In genomic region chr2:134730547-134730946, GRCm38 (mm10) we compare ENCODE assay signal across 19 mouse cellular contexts. TPM values are rescaled to one million over a fixed set of nuclear protein-coding genes. Genes with fewer than 3 reads are reported as not detected.
DNase-seq lines count a peak whose midpoint lies in the region; ATAC-seq and TF ChIP-seq lines count a peak whose summit lies in the region.
"Had no signal": no experiment of that assay in that cellular context is flagged by ENCODE, and none has a peak within 500 bp of the region (broad histone marks: within the 10 kb centered on the region; RNA-seq: fewer than 3 reads in every experiment).

No protein-coding gene starts in this region.

- TF ChIP-seq POLR2A in kidney, adult 2 months (IDR thresholded peaks at IDR 0.05; ENCODE audit: low read depth, low read length) = no peak

- H3K4me2 ChIP-seq in lung, postnatal 0 days (replicated peaks; ENCODE audit: low read depth, low read length) = no peak overlapping the region
- H3K4me2 ChIP-seq in forebrain, embryonic 13.5 days = no peak overlapping the region
- H3K4me2 ChIP-seq: embryonic facial prominence, embryonic 13.5 days; forebrain, embryonic 12.5 days; hindbrain, embryonic 12.5 days had no signal

- no peak overlapping the region for H3K9ac ChIP-seq in lung, postnatal 0 days (replicated peaks; ENCODE audit: low read depth)
- H3K9ac ChIP-seq in forebrain, embryonic 13.5 days = no peak overlapping the region
- H3K9ac ChIP-seq: embryonic facial prominence, embryonic 13.5 days; forebrain, embryonic 12.5 days; forebrain, postnatal 0 days; hindbrain, embryonic 12.5 days had no signal

- no peaks in the 10 kb centered on the region for H3K4me1 ChIP-seq in lung, postnatal 0 days (ENCODE audit: insufficient read depth, low read depth, low read length)
- H3K4me1 ChIP-seq in forebrain, embryonic 13.5 days = no peaks in the 10 kb centered on the region
- no peaks in the 10 kb centered on the region for H3K4me1 ChIP-seq in kidney, adult 2 months (ENCODE audit: control insufficient read depth, insufficient read depth, low read length)
- H3K4me1 ChIP-seq: embryonic facial prominence, embryonic 13.5 days; forebrain, embryonic 12.5 days; heart, embryonic 10.5 days; hindbrain, embryonic 12.5 days had no signal

- H3K27me3 ChIP-seq in lung, postnatal 0 days (replicated peaks; ENCODE audit: insufficient read depth, low read length) = no peaks in the 10 kb centered on the region
- H3K27me3 ChIP-seq in forebrain, embryonic 13.5 days = no peaks in the 10 kb centered on the region
- no peaks in the 10 kb centered on the region for H3K27me3 ChIP-seq in kidney, adult 2 months (replicated peaks; ENCODE audit: control insufficient read depth, insufficient read depth, low read length)
- H3K27me3 ChIP-seq: embryonic facial prominence, embryonic 13.5 days; forebrain, embryonic 12.5 days; hindbrain, embryonic 12.5 days had no signal

- H3K4me3 ChIP-seq in lung, postnatal 0 days (ENCODE audit: low read depth, low read length) = no peak overlapping the region
- H3K4me3 ChIP-seq in forebrain, embryonic 13.5 days = no peak overlapping the region
- no peak overlapping the region for H3K4me3 ChIP-seq in kidney, adult 2 months (ENCODE audit: insufficient read depth, low read depth, low read length)
- H3K4me3 ChIP-seq: embryonic facial prominence, embryonic 13.5 days; forebrain, embryonic 12.5 days; heart, embryonic 10.5 days; hindbrain, embryonic 12.5 days had no signal

- TF ChIP-seq CTCF in lung, postnatal 0 days (IDR thresholded peaks at IDR 0.05) = no peak
- TF ChIP-seq CTCF in kidney, adult 2 months (conservative IDR thresholded peaks at IDR 0.05; ENCODE audit: insufficient read depth, insufficient read length, low read depth, low read length) = no peak

- no peak for ATAC-seq in lung, postnatal 0 days
- ATAC-seq in megakaryocyte progenitor cell, adult 5-6 weeks (replicated peaks; ENCODE audit: poor library complexity) = peak; percentile 65
- no peak for ATAC-seq in forebrain, embryonic 13.5 days
- ATAC-seq: forebrain, postnatal 0 days had no signal

- no peak for TF ChIP-seq EP300 in lung, postnatal 0 days (IDR thresholded peaks at IDR 0.05)

- H3K9me3 ChIP-seq in lung, postnatal 0 days (ENCODE audit: low read length) = no peaks in the 10 kb centered on the region
- no peaks in the 10 kb centered on the region for H3K9me3 ChIP-seq in forebrain, embryonic 13.5 days (replicated peaks)
- H3K9me3 ChIP-seq: embryonic facial prominence, embryonic 13.5 days; forebrain, embryonic 12.5 days; heart, embryonic 10.5 days; hindbrain, embryonic 12.5 days had no signal

- no peak overlapping the region for H3K27ac ChIP-seq in lung, postnatal 0 days (ENCODE audit: low read length)
- H3K27ac ChIP-seq in forebrain, embryonic 13.5 days = no peak overlapping the region
- H3K27ac ChIP-seq in kidney, adult 2 months (ENCODE audit: insufficient read depth, low read depth, low read length) = no peak overlapping the region
- H3K27ac ChIP-seq: embryonic facial prominence, embryonic 13.5 days; forebrain, embryonic 12.5 days; heart, embryonic 10.5 days; hindbrain, embryonic 12.5 days had no signal

- H3K36me3 ChIP-seq in lung, postnatal 0 days (ENCODE audit: insufficient read depth, low read length) = no peaks in the 10 kb centered on the region
- no peaks in the 10 kb centered on the region for H3K36me3 ChIP-seq in forebrain, embryonic 13.5 days (ENCODE audit: poor library complexity, severe bottlenecking)
- H3K36me3 ChIP-seq in kidney, adult 2 months (ENCODE audit: control insufficient read depth, insufficient read depth, low read length) = no peaks in the 10 kb centered on the region
- H3K36me3 ChIP-seq: embryonic facial prominence, embryonic 13.5 days; forebrain, embryonic 12.5 days; heart, embryonic 10.5 days; hindbrain, embryonic 12.5 days had no signal

- DNase-seq in lung, postnatal 10 days = peak; percentile 13
- no peak for DNase-seq in lung, postnatal 0 days (ENCODE audit: low spot score)
- peak; percentile 51 for DNase-seq in lung, postnatal 25 days (ENCODE audit: low spot score)
- DNase-seq in kidney, adult 2 months = no peak
- DNase-seq: adrenal gland, adult 2 months; adrenal gland, postnatal 25 days; cerebellum, adult 18-20 months; cerebellum, adult 9-11 months; cerebellum, postnatal 36 days; forebrain, postnatal 0 days; gastrocnemius, postnatal 14 days; heart, postnatal 10 days; heart, postnatal 4 days had no signal

- 79% methylated on average over 7 of the region's 7 CpGs for WGBS in lung, postnatal 0 days
- 95% methylated on average over 7 of the region's 7 CpGs for WGBS in forebrain, embryonic 13.5 days
- 79% methylated on average over 7 of the region's 7 CpGs for WGBS in kidney, adult 2 months

RNA-seq across cellular contexts. Expression of gene Plcb1, which starts 55.3 kb away (rescaled TPM):
- polyA plus RNA-seq in lung, postnatal 0 days (2015; fragmentation: Nextera tagmentation; extraction: Ambion mirVana) = 8.7 and 12.3 TPM in 2 replicates
- total RNA-seq in megakaryocyte progenitor cell, adult 5-6 weeks (2015) = 4.9 and 6.5 TPM in 2 replicates
- 3.3 and 5.2 TPM in 2 replicates for total RNA-seq in megakaryocyte progenitor cell, adult 5-6 weeks (2017)
- polyA plus RNA-seq in forebrain, embryonic 13.5 days (2015; fragmentation: Nextera tagmentation; extraction: Ambion mirVana) = 27.3 and 27.6 TPM in 2 replicates
- 4.4 and 5.0 TPM in 2 replicates for polyA plus RNA-seq in kidney, adult 2 months (2012; rRNA removed)

Comparison
In these comparisons a context has a peak if more than half of its experiments do, and no peak if none do; other contexts are left out.
1. DNase-seq: peak in lung, postnatal 10 days (single experiment) and lung, postnatal 25 days (single experiment); none in lung, postnatal 0 days (single experiment) and kidney, adult 2 months (single experiment).